Mouse (Mus musculus): ENCODE data around the gene Clcn7.
"Not testable (repeated sequence)": the region's sequence is repeated elsewhere in the genome, so short reads cannot be mapped to it uniquely, and the experiment has no call there.

Gene Clcn7

DNA sequence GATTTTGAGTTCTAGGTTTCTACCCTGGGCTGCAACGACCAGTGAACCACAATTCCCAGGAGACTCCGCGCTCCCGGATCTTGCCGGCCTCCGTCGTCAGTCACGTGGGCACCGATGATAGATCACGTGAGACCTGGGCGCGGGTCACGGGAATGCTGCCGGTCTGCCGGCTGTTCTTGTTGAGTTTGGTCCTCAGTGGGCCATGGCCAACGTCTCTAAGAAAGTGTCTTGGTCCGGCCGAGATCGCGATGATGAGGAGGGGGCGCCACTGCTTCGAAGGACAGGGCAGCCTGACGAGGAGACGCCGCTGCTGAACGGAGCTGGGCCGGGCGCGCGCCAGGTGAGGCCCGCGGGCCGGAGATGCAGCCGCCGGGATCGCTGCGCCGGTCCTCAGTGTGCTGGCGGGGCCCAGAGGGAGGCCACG is at the start of gene Clcn7:
TSS of gene Clcn7 (plus strand) at position 117 of the 424 bp plus-strand sequence.
- DNase-seq, result peak; percentile 94

DNA sequence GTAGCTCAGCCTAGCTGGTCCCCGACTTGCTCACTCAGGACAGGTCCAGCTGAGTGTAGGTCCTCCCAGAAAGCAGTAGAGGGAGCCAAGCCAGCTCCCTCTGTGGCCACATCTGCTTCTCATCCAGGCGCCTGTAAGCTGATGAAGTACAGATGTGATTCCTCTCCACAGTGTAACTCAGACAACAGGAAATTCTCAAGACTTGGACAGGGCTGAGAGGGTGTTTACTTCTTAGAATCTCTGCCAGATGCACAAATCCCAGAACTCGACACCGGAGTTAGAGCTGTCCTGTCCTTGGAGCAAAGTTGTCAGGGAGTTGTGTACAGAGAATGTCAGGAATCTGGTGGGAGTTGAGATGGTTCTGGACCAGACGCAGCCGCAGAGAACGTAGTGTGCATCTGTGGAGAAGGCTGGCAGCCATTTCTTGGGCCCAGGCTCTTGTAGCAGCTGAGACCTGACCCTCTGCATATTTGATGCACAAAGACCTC is 49.7 kb upstream of the Clcn7 start, which contains the start of gene Tmem204:
TSS of gene Tmem204 (minus strand) at position 148 of the 488 bp plus-strand sequence.
- peak; percentile 71 to 77 for DNase-seq

DNA sequence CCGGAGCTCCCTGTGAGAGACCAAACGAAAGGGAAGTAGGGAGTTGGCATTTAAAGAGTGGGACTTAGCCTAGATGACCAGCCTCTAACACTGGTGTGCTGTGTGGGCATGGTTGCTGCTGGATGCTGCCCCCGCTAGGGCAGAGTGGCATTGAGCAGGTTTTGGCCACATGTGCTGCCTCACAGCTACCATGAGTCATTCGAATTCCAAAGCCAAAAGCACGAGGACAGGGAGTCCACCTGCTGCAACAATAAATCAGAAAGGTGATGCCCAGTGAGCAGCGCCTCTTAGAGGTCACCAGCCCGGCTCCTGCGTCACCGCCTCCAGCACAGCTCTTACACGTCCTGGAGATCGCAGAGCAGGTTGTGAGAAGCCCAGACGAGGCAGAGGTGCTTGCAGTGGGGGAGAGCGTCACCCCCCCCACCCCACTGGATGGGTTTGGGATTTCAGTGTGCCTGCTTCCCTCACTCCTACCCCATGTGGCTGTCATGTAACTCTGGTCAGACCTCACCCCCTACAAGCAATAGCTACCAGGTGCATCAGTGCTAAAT is 48.3 kb upstream of the Clcn7 start:
- no peak for DNase-seq

DNA sequence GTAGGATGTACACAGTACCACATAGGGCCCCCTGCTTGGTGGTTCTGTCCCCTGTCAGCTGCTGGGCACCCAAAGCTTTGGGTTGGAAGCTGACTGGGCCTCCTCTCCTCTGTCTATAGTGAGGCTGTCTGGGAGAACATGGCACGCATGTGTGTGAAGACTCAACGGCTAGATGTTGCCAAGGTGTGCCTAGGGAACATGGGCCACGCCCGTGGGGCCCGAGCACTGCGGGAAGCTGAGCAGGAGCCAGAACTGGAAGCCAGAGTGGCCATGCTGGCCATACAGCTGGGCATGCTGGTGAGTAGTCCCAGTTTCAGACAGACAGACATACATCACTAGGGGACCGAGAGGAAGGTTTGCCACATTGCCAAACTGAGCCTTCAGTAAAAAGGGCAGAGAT is 46.5 kb upstream of the Clcn7 start:
- DNase-seq, result no peak

DNA sequence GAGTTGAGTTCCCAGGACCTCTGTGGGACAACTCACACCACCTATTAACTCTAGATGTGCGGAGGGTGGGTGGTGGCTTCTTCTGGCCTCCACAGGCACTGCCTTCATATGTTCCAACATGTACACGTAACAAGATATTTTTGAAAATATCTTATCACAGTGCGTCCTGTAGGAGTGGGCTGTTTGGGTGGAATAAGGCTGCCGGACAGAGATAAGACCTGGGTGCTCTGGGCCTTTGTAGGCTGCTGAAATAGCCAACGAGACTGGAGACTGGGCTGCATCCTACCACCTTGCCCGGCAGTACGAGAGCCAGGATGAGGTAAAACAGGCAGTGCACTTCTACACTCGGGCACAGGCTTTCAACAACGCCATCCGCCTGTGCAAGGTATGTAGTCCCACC is 44.0 kb upstream of the Clcn7 start:
- no peak for DNase-seq

DNA sequence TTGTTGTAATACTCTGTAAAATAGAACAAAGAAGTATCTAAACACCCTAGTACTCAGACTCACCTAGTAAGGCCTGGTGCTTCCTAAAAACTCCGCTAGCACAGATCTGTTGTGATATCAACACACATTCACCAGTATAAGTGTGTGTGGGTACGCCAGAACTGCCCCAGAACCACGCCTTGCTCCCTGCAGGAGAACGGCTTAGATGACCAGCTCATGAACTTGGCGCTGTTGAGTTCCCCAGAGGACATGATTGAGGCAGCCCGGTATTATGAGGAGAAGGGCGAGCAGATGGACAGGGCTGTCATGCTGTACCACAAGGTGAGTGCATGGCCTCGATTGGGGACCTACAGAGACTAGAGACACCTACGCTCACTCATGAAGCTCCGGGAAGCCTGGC is 42.7 kb upstream of the Clcn7 start:
- no peak for DNase-seq

DNA sequence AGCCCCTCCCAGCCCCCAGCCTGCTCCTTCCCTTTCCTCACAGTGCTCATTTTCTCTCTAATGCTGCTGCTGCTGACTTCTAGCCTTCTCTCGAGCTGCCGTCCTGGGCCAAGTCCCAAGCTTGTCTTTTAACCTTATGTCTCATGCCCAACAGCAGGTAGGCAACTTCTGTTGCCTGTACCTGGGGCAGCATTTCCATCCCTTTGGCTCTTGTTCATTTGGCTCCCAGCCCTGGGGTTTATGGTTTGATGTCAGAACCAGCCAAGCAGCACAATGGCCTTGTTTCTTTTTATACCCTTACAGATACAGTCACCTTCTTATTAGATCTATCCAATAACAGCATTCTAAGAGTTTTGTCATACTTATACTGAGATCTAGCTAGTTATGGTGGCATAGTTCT is 37.0 kb upstream of the Clcn7 start:
- no peak for DNase-seq

DNA sequence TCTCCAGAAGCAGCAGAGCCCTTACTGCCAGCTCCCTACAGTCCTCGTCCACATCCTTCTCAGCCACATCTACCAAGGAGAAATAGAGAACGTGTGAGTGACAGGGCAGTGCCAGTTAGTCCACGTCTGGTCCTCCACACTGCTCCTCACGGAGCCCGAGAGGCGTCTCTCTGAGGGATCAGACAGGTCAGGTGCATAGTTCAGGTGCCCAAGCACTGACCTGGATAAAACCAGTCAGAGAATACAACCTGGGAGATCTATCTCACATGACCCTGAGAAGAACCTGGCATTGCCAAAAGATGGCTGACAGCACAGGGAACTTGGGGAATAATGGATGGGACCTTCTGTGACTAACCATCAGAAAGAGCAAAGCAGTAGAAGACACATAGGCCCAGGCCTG is 33.1 kb upstream of the Clcn7 start:
- DNase-seq, result no peak

DNA sequence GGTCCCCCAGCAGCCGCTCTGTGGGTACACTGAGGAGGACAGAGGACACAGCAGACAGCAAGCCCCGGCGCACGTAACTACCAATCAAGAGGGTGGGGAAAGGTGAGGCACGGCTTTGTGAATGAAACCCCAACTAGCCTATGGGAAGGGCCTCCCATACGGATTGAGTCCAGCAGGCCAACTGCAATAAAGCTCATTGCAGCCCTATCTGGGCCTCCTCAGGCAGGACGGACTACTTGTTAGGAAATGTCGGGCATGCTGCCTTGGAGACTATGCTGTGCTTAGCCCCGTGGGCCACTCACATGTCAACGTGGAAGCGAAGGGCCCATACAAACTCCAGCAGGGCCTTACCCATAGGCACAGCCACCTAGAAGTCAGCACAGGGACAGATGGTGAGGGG is 31.9 kb upstream of the Clcn7 start:
- no peak for DNase-seq

DNA sequence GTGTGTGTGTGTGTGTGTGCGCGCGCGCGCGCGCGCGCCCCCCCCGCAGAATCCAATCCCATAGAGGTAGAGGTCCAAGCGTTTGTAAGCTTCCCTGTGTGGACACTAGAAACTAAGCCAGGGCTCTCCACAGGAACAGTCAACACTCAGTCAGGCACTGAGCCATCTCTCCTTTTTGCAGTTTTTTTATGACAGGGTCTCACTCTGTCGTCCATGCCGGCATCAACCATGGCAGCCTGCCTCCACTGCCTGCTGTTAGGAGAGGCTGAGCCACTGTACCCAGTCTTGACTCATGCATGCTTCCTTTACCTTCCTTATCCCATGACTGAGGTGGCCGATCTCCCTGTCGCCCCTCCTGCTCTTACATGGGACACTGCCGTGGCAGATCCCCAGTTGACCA is 25.4 kb upstream of the Clcn7 start:
- no peak for DNase-seq

DNA sequence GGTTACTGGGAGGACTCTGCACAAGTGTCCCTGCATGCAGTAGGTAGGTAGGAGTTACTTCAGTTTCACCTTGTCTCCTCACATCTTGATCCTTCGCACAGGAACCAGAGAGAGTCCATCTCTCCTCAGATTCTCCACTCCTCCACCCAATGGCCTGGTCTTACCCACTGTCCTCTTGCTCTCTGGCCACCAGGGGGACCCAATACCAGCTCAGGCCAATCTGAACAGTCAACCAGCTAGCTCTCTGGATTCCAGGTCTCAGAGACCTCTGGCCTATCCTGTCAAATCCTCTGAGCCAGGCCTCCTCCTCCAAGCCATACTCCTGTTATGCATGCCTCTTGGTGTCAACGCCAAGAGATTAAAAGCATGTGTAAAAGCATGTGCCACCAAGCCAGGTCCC is 23.6 kb upstream of the Clcn7 start:
- DNase-seq, result peak in 1 of 2 experiments; percentile 36

DNA sequence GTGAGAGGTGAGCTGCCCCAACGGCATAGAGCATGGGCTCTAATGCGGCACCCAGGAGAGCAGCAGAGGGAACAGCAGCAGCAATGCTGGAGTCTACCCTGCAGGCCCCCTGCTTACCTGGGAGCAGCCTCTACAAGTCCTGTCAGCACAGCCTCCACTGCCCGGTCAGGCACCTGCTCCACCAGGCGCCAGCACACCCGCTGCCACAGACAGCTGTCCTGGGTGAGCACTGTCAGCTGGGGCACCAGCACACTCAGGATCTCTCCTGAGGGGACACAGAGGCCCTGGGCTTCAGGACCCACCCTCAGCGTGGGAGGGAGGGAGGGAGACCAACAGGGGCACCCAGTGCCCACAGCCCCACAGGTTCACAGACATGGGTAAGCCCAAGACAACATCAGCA is 22.6 kb upstream of the Clcn7 start:
- DNase-seq, result no peak

DNA sequence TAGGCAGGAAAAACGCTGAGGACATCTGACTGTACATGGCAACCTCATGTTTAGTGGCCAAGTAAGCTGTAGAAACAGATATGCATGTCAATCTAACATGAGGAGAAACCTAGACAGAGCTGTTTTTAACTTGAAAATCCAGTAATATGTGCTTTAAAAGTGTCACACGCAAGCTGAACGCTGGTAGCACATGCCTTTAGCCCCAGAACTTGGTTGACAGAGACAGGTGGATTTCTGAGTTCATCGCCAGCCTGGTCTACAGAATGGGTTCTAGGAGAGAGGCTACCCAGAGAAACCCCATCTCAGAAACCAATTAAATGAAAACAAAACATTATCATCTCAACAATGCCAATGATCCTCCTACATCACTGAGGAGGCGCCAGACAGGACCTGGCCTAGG is 22.0 kb upstream of the Clcn7 start:
- no peak for DNase-seq

DNA sequence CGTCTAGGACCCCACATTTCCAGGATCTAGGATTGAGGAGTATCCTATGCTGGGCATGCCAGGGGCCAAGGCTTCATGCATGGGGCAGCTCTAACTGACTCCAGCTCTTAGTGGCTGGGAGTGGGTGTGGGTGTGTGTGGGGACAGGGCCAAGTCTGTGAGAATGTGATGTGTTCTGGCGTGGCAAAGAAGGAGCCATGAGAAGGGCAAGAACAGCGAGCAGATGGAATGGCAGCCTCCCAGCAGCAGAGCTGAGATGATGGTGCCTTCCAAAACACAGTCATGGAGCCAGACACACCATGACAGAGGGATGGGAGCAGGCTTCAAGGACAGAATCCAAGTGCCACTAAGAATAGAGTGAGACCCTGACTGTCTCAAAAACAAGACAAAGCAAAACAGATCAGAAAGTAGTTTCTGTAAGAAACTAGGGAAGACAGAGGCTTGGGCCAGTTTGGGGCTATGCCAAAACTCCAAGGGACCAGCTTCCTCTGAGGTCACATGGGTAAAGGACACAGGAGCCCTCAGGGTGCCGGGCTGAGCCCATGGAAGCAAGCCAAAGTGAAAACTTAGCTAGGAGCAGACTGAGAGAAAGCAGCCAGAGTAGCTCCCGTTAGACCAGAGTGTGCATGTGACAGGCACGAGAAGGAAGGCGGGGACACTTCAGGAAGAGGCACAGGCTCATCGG is 21.3 kb upstream of the Clcn7 start:
- DNase-seq, result peak in 1 of 2 experiments; percentile 19

DNA sequence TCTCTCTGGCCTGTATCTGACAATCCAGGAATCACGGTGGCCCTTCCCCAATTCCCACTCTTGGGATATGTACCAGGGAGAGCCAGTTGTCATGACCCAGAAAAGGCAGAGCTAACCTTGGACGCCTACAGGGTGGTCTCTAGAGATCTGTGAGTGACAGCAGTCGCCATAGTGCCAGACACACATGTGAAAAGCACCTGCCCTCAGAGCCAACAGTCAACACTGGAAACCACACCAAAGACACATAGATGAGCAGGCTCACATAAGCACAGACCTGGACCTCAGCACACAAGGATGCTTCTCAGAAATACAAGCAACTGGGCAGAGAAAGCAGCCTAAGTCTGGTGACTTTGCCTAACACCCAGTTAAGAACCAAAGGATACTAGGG is 20.8 kb upstream of the Clcn7 start:
- DNase-seq, result no peak

DNA sequence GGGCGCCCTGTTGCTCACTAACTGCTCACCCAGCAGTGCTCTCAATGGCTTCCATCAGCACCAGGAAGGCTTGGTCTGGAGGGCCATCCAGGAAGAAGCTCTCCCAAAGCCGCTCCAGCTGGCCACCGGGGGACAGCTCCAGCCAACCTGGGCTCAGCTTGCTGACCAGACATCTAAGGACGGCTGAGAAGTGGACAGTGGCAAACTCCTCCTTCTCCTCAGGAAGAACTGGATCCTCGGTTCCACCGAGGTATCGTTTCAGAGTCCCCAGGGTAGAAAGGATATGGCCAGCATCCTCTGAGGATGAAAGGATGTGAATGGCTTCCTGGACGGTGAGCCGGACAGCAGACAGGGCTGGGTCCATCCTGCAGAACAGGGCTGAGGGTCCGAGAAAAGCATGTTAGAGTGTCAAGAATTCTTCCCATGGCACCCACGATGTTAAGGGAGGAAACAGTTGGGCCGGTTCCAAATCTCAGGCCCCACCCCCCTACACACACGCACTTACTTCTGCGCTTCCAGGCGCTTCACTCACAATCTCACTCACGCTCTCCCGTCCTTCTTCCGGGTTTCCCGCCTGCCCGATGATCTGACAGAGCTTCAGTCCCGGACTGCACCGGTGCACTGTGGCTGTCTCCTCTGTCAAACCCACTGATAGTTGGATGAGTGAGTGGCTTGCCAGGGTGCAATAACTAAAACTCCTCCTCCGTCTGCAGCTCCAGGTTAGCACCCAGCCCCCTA is 18.1 kb upstream of the Clcn7 start:
- DNase-seq, result no peak

DNA sequence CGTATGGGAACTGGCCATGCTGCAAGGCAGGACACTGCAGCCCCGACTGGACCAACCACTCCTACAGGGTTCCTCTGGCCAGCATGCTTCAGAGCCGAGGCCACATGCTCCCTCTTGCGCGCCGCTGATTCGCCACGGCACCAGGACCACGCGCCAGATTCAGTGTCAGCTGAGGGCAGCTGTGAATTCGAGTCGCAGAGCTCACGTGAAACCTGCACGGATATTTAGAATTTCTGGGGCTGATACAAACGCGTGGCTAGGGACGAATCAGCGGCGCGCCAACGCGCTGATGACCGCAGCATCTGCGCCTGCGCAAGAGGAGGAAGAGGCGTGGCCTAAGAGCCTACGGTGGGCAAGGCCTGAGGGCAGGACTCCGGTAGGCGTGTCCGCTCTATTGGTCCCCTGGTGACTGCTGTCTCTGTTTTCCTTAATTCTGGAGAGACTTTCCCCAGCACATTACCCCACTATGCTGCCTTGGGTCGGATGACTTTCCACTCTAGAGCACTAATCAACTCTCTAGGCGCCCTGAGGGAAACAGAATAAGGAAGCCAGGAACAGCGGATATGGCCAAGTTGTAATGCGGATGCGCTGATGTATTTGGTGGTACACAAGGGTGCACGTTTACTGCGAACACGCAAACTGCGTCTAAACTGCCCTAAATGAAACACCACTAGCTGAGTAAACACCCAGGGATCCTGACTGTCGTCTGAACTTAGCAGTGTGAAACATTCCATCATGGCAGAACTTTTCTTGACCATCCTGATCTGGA is 17.3 kb upstream of the Clcn7 start, which contains the start of gene Telo2:
TSS of gene Telo2 (minus strand) at position 304 of the 769 bp plus-strand sequence.
- peak; percentile 93 to 96 for DNase-seq

DNA sequence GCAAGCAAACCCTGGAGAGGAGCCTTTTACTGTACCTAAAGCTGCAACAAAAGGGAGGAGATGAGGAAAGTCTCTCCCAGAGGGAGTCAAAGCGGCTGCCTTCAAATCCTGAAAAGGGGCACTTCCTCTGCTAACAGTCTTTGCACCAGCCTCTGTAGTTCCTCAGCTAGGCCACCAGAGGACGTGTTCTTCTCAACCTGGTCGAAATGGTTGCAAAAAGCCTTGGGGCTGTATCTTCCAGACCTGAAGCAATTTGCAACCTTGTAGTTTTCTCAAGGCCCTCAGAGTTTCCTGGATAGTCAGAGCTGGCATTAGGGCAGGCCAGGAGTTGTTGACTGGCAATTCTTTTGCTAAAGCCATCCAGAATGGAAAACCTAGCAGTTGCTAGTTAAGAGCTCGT is 15.9 kb upstream of the Clcn7 start:
- DNase-seq, result no peak

DNA sequence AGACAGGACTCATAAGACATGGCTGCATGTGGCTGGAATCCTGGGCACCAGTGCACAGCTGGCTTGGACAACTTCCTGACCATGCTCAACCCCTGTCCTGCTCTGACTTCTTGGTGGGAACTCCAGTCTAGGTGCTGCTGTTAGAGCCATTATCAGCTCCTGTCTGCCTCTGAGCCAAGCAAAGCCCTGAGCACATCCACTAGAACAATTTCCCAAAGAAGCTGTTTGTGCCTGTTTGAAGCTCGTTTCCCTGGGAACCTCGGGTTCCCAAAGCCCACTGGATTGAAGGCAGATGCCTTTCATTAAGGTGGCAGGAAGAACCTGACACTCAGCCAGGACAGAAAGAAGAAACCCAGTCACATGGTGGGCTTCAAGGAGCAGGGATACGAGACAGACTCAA is 12.8 kb upstream of the Clcn7 start, which contains the start of gene Ptx4:
TSS of gene Ptx4 (plus strand) at position 355 of the 400 bp plus-strand sequence.
- no peak for DNase-seq

DNA sequence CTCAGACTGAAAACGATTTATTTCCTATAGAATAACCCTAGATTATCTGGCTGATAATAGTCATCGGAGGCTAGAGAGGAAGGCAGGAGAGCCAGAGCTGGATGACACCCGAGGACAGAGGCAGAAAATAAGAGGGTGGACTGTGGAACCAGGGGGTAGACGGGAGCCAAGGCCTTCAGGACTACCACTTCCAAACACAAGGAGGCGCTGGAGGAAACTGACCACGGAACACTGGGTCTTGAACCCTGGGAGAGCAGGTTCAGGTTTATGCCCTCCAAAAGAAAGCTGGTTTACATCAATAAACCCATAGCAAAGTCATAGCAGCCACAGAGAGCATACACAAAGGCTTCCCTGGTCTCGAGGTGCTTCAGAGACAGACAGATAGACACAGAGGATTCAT is 9.2 kb upstream of the Clcn7 start:
- no peak for DNase-seq

DNA sequence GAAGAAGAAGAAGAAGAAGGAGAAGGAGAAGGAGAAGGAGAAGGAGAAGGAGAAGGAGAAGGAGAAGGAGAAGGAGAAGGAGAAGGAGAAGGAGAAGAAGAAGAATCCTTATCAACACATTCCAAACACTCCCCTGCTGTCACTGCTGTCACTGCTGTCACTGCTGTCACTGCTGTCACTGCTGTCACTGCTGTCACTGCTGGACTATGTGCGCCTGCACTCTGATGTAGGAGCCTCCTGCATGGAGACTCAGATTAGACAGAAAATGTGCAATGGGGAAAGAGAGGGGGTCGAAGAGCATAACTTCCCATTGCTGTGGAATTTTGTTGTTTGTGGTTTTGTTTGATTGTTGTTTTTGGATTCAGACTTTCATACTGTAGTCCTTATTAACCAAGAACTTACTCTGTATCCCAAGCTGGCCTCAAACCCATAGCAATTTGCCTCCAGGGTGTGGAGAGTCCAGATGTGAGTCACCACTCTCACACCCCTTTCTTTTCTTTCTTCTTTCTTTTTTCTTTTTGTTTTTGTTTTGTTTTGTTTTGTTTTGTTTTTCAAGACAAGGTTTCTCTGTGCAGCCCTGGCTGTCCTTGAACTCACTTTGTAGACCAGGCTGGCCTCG is 7.6 kb upstream of the Clcn7 start:
- not testable (repeated sequence) for DNase-seq

DNA sequence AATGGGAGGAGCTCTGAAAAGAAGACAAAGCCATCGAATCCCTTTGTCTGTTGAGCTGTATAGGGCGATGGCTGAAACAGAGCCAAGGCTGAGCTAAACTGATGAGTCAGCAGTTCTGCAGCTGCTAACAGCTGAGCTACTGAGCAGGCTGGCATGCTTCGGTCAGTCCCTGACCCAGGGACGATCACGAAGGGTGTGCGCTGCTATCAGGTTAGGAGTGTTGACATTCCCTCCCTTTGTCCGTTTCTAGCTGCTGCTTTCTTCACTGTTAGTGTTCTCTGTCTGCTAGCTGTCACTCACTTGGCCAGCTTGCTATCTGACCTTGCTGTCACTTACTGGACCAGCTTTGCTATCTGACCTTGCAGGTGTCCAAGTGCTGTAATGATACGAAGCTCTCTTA is 6.1 kb upstream of the Clcn7 start:
- DNase-seq, result no peak

DNA sequence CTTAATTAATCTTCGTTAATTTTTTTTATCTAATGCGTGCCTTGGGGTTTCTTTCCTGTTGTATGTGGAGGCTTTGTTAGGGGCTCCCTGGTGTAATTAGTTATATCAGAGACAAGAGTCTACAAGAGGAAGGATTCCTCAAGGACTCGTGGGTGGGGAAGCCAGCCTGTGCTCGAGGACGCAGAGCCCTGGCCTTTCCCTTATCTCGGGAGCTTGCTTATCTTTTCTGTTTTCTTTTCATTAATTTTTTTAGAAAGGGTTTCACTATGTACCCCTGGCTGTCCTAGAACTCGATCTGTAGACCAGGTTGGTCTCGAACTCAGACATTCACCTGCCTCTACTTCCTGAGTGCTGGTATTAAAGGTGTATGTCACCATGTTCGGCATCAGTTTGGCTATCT is 5.5 kb upstream of the Clcn7 start:
- no peak for DNase-seq

All from lung, adult 18-20 months (tissue).